Mouse (Mus musculus): ENCODE measurements around the gene Slc25a35.
"Not testable (repeated sequence)": the region's sequence is repeated elsewhere in the genome, so short reads cannot be mapped to it uniquely, and the experiment has no call there.

Slc25a35 gene

DNA sequence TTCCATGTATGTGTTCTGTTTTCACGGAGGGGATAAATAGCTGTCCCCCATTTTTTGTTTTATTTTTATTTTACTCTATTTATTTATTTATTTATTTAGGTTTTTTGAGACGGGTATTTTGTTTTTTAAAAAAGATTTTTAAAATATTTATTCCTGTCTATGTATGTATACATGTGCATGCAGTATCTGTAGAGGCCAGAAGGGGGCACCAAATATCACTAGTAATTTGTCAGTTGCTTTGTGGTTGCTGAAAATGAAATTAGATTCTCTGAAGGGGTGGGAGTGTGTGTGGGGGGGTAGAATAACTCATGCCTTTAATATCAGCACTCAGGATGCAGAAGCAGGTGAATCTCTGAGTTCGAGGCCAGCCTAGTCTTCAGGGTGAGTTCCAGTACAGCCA lies 2.1 kb upstream of the Slc25a35 start:
- Histone ChIP-seq H3K4me3 (replicated peaks; ENCODE audit: low read length) (no peak overlapping the region), H3K9me3 (ENCODE audit: low read length) (no peaks in the 10 kb centered on the region), H3K4me1 (replicated peaks; ENCODE audit: low read depth, low read length) (peaks cover 60% of the 10 kb centered on the region), H3K36me3 (ENCODE audit: insufficient read depth, low read length) (peaks cover 12% of the 10 kb centered on the region), H3K27me3 (ENCODE audit: insufficient read depth, low read length) (no peaks in the 10 kb centered on the region)
- no peak for TF ChIP-seq NANOG (IDR thresholded peaks at IDR 0.05; ENCODE audit: borderline replicate concordance, low read length)
- peak; percentile 73 for TF ChIP-seq CTCF (conservative IDR thresholded peaks at IDR 0.05; ENCODE audit: low read length)
- no peak for TF ChIP-seq POU5F1 (IDR thresholded peaks at IDR 0.05; ENCODE audit: borderline replicate concordance, low read length)

DNA sequence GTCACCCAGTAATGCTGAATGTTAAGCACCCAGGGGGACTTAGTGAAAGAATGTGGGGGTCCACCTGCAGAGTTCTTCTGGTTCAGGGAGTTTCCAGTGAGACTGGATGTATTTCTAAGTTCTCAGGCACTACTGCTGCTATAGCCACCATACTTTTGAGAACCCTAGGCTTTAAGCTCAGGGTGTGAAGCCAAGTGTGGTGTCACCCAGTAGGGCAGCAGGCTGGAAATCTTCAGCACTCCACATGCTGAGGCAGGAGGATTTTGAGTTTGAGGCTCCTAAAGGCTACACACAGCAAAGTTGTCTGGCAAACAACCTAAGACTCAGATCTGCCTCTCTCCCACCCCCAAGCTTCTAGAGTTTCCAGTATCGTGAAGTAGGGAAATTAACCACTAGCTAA lies 1.4 kb upstream of the Slc25a35 start:
- TF ChIP-seq NANOG (IDR thresholded peaks at IDR 0.05; ENCODE audit: borderline replicate concordance, low read length) = no peak
- TF ChIP-seq POU5F1 (IDR thresholded peaks at IDR 0.05; ENCODE audit: borderline replicate concordance, low read length) = no peak
- no peak for TF ChIP-seq CTCF (conservative IDR thresholded peaks at IDR 0.05; ENCODE audit: low read length)
- no peak overlapping the region for H3K4me3 ChIP-seq (replicated peaks; ENCODE audit: low read length)
- H3K9me3 ChIP-seq (ENCODE audit: low read length) = no peaks in the 10 kb centered on the region
- no peaks in the 10 kb centered on the region for H3K27me3 ChIP-seq (ENCODE audit: insufficient read depth, low read length)
- peaks cover 61% of the 10 kb centered on the region for H3K4me1 ChIP-seq (replicated peaks; ENCODE audit: low read depth, low read length)
- peaks cover 18% of the 10 kb centered on the region for H3K36me3 ChIP-seq (ENCODE audit: insufficient read depth, low read length)

DNA sequence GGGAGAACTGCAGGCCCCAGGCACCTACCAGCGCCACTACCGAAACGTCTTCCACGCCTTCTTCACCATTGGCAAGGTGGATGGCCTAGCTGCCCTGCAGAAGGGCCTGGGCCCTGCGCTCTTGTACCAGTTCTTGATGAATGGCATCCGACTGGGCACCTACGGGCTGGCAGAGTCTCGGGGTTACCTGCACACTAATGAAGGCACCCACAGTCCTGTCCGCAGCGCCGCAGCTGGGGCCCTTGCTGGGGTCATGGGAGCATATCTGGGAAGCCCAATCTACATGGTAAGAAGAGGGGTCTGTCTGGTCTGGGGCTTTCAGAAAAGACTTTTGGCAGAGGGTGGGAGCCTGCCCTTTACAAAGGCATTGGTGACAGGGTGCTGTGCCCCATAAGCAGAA lies 821 bp downstream of the Slc25a35 start:
- Histone ChIP-seq H3K36me3 (ENCODE audit: insufficient read depth, low read length) (peaks cover 26% of the 10 kb centered on the region), H3K9me3 (ENCODE audit: low read length) (no peaks in the 10 kb centered on the region), H3K27me3 (ENCODE audit: insufficient read depth, low read length) (no peaks in the 10 kb centered on the region), H3K4me3 (replicated peaks; ENCODE audit: low read length) (no peak overlapping the region), H3K4me1 (replicated peaks; ENCODE audit: low read depth, low read length) (peaks cover 55% of the 10 kb centered on the region)
- TF ChIP-seq NANOG (IDR thresholded peaks at IDR 0.05; ENCODE audit: borderline replicate concordance, low read length) (no peak), POU5F1 (IDR thresholded peaks at IDR 0.05; ENCODE audit: borderline replicate concordance, low read length) (no peak), CTCF (conservative IDR thresholded peaks at IDR 0.05; ENCODE audit: low read length) (no peak)

DNA sequence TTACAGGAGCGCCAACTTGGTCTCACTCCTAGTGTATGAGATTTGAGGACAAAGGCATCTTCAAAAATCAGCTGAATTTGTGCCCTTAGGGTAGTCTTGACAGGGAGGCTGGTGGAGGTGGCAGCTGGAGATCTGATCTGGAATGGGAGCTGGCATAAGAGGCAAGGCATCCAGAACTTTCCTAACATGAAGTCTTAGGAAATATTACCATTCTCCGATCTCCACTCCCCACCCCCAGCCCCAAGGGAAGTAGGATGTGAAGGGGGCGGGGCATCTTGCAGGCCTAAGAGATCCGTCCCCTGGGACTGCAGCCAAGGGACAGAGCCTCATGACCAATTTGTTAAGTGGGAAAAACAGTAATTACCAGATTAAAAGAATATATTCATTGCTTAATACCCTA lies 2.3 kb downstream of the Slc25a35 start:
- Histone ChIP-seq H3K4me3 (replicated peaks; ENCODE audit: low read length) (no peak overlapping the region), H3K27me3 (ENCODE audit: insufficient read depth, low read length) (no peaks in the 10 kb centered on the region), H3K9me3 (ENCODE audit: low read length) (no peaks in the 10 kb centered on the region), H3K36me3 (ENCODE audit: insufficient read depth, low read length) (peaks cover 26% of the 10 kb centered on the region), H3K4me1 (replicated peaks; ENCODE audit: low read depth, low read length) (peaks cover 68% of the 10 kb centered on the region)
- no peak for TF ChIP-seq CTCF (conservative IDR thresholded peaks at IDR 0.05; ENCODE audit: low read length)
- TF ChIP-seq NANOG (IDR thresholded peaks at IDR 0.05; ENCODE audit: borderline replicate concordance, low read length) = no peak
- TF ChIP-seq POU5F1 (IDR thresholded peaks at IDR 0.05; ENCODE audit: borderline replicate concordance, low read length) = no peak

DNA sequence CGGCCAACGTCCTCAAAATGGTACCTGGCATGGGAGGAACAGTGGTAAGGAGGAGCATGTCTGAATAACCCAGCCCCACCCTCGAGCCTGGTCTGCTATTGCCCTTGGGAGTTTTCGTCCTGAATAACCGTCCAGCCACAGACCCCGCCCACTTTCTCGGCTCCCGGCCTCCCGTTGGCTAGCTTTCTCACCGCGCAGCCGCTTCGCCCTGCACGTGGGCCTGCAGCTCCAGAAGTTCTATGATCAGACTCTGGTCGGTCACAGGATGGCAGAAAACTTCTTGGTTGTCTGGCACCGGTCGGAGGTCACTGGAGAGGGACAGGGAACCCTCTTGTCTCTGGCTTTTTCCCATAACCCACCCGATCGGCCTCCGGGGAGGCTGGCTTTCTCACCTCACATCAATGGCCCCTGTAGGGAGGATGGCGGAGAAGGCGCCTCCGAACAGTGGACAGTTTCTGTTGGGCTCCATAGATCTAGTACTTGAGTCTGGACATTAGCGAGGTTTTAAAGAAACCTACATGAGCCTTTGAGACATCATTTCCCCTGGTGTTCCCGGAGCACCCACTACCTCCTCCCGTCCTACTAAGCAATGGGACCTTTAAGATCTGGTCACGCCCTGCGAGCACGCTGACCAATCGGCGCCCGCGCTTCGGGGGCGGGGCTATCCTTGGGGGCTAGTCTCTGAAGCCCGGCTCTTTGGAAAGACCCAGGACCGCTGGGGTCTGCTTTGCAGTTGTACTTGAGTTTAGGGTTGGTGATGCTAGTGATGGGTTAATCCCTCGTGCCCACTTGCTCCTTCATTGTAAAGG lies 5.5 kb downstream of the Slc25a35 start:
- peaks cover 26% of the 10 kb centered on the region for H3K36me3 ChIP-seq (ENCODE audit: insufficient read depth, low read length)
- not testable (repeated sequence) for H3K9me3 ChIP-seq (ENCODE audit: low read length); H3K27me3 ChIP-seq (ENCODE audit: insufficient read depth, low read length)
- peaks cover 53% of the 10 kb centered on the region for H3K4me1 ChIP-seq (replicated peaks; ENCODE audit: low read depth, low read length)
- peak overlapping the region; percentile 78 for H3K4me3 ChIP-seq (replicated peaks; ENCODE audit: low read length)

DNA sequence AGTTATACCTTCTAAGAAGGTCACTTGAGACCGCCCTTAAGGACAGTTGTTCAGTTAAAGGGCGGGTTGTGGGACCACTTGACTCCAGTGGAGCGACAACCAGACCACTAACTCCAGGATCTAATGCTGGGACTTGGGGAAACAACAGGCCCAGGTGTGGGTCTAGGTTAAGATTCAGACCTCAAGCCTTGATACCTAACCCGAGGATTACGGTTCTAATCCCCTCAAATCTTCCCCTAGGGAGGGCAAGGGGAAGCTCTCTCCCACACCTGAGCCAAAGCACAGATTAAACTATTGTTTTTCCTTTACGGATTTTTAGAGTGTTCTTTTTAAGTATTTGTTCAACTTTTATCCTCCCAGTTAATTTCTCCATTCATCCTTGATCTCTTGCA lies 6.1 kb downstream of the Slc25a35 start:
- Histone ChIP-seq H3K4me3 (replicated peaks; ENCODE audit: low read length) (peak overlapping the region; percentile 78), H3K4me1 (replicated peaks; ENCODE audit: low read depth, low read length) (peaks cover 47% of the 10 kb centered on the region), H3K36me3 (ENCODE audit: insufficient read depth, low read length) (peaks cover 26% of the 10 kb centered on the region), H3K9me3 (ENCODE audit: low read length) (no peaks in the 10 kb centered on the region), H3K27me3 (ENCODE audit: insufficient read depth, low read length) (peaks cover 2% of the 10 kb centered on the region)
- TF ChIP-seq POU5F1 (IDR thresholded peaks at IDR 0.05; ENCODE audit: borderline replicate concordance, low read length) (no peak), NANOG (IDR thresholded peaks at IDR 0.05; ENCODE audit: borderline replicate concordance, low read length) (no peak), CTCF (conservative IDR thresholded peaks at IDR 0.05; ENCODE audit: low read length) (no peak)

DNA sequence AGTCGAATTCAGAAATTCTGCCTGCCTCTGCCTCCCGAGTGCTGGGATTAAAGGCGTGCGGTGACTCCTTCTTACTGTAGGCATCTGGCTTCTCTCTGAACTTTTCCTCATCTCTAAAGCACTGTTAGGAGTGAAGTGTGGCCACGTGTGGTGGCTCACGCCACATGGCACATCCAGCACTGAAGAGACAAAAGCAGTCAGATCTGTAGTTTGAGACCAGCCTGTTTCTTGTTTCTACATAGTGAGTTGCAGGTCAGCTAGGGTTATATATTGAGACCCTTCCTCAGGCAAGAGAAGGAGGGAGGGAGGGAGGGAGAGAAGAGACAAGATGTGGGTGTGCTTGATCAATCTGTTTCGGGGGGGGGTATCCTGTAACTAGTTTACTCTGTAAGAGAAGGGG lies 7.2 kb downstream of the Slc25a35 start, which contains the start of gene Rangrf:
TSS of gene Rangrf (minus strand) at position 101 of the 400 bp plus-strand sequence.
- H3K27me3 ChIP-seq (ENCODE audit: insufficient read depth, low read length) = peaks cover 2% of the 10 kb centered on the region
- TF ChIP-seq NANOG (IDR thresholded peaks at IDR 0.05; ENCODE audit: borderline replicate concordance, low read length) (no peak), POU5F1 (IDR thresholded peaks at IDR 0.05; ENCODE audit: borderline replicate concordance, low read length) (no peak), CTCF (conservative IDR thresholded peaks at IDR 0.05; ENCODE audit: low read length) (no peak)
- peak within 1 kb of the TSS; percentile 78 for H3K4me3 ChIP-seq (replicated peaks; ENCODE audit: low read length)
- H3K9me3 ChIP-seq (ENCODE audit: low read length) = no peaks in the 10 kb centered on the region
- peaks cover 21% of the 10 kb centered on the region for H3K36me3 ChIP-seq (ENCODE audit: insufficient read depth, low read length)
- H3K4me1 ChIP-seq (replicated peaks; ENCODE audit: low read depth, low read length) = peaks cover 43% of the 10 kb centered on the region

DNA sequence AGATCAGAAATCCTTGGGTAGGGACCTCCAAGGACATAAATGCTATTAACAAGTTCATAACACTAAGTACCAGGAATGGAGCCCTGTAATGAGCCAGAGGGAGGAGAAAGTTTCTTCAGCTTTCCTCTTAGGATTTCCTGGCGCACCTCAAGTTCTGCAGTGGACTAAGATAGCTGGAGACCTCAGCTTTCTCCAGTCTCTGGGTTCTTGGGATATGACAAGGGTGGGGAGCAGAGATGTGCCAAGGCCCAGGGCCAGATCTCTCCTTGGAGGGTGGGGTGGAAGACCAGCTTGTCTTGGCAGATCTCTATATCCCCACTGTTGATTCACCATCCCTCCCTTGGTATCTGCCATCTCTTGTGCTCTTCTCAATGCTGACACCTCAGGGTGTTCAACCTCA lies 7.7 kb downstream of the Slc25a35 start:
- Histone ChIP-seq H3K4me3 (replicated peaks; ENCODE audit: low read length) (no peak overlapping the region), H3K27me3 (ENCODE audit: insufficient read depth, low read length) (peaks cover 2% of the 10 kb centered on the region), H3K4me1 (replicated peaks; ENCODE audit: low read depth, low read length) (peaks cover 38% of the 10 kb centered on the region), H3K36me3 (ENCODE audit: insufficient read depth, low read length) (peaks cover 16% of the 10 kb centered on the region), H3K9me3 (ENCODE audit: low read length) (no peaks in the 10 kb centered on the region)
- TF ChIP-seq NANOG (IDR thresholded peaks at IDR 0.05; ENCODE audit: borderline replicate concordance, low read length) = no peak
- no peak for TF ChIP-seq CTCF (conservative IDR thresholded peaks at IDR 0.05; ENCODE audit: low read length)
- TF ChIP-seq POU5F1 (IDR thresholded peaks at IDR 0.05; ENCODE audit: borderline replicate concordance, low read length) = no peak

DNA sequence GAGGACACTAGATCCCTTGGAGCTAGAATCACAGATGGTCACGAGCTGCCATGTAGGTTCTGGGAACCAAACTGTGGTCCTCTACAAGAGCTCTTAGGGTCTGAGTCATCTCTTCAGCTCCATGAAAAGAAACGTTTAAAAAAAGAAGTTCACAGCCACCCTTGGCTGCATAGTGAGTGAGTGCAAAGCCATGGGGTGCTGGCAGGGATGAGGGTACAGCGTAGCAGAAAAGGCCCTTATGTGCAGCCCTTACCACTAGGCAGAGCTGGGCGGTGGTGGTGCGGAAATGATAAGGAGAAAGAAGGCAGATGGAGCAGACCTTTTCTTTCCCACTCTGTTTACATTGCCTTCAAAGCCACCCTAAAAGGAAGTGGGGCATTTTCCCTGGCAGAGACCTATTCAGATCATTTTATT lies 11.4 kb downstream of the Slc25a35 start:
- no peaks in the 10 kb centered on the region for H3K9me3 ChIP-seq (ENCODE audit: low read length)
- no peaks in the 10 kb centered on the region for H3K36me3 ChIP-seq (ENCODE audit: insufficient read depth, low read length)
- H3K4me3 ChIP-seq (replicated peaks; ENCODE audit: low read length) = no peak overlapping the region
- peaks cover 2% of the 10 kb centered on the region for H3K27me3 ChIP-seq (ENCODE audit: insufficient read depth, low read length)
- peaks cover 7% of the 10 kb centered on the region for H3K4me1 ChIP-seq (replicated peaks; ENCODE audit: low read depth, low read length)
- TF ChIP-seq NANOG (IDR thresholded peaks at IDR 0.05; ENCODE audit: borderline replicate concordance, low read length) (no peak), CTCF (conservative IDR thresholded peaks at IDR 0.05; ENCODE audit: low read length) (no peak), POU5F1 (IDR thresholded peaks at IDR 0.05; ENCODE audit: borderline replicate concordance, low read length) (no peak)

Data from E14TG2a.4 (cell line).